Mouse (Mus musculus) hindbrain, embryonic 12.5 days (tissue): ENCODE results near the gene Gm20917. TPM values are rescaled to one million over a fixed set of nuclear protein-coding genes. Genes with fewer than 3 reads are reported as not detected.
"Not testable (repeated sequence)": the region's sequence is repeated elsewhere in the genome, so short reads cannot be mapped to it uniquely, and the experiment has no call there.

Experiments used
- ATAC-seq: fragments of 200-750 bp; cut with Nextera tagmentation; 2 replicates; pipeline ENCODE4 v1.8.0; 2017; ENCODE audit warnings: moderate TSS enrichment; ENCODE audit not compliant: low FRiP score
- H3K27ac ChIP-seq: fragments of 300-500 bp; sonication (generic); 2 replicates; pipeline ENCODE4 v1.5.1; 2016; ENCODE audit warnings: mild to moderate bottlenecking
- H3K27me3 ChIP-seq: fragments of 300-500 bp; sonication (generic); 2 replicates; pipeline ENCODE4 v1.6.1; 2016; ENCODE audit warnings: mild to moderate bottlenecking
- H3K36me3 ChIP-seq: fragments of 300-500 bp; sonication (generic); 2 replicates; pipeline ENCODE4 v1.6.1; 2016; ENCODE audit warnings: mild to moderate bottlenecking
- H3K4me1 ChIP-seq: fragments of 300-500 bp; sonication (generic); 2 replicates; pipeline ENCODE4 v1.6.1; 2016
- H3K4me2 ChIP-seq: fragments of 300-500 bp; sonication (generic); replicated peaks from 2 replicates; pipeline ENCODE4 v1.6.1; 2016; ENCODE audit warnings: mild to moderate bottlenecking
- H3K4me3 ChIP-seq: fragments of 300-500 bp; sonication (generic); 2 replicates; pipeline ENCODE4 v1.5.1; 2016; ENCODE audit warnings: mild to moderate bottlenecking
- H3K9ac ChIP-seq: fragments of 300-500 bp; sonication (generic); 2 replicates; pipeline ENCODE4 v1.6.1; 2016; ENCODE audit warnings: mild to moderate bottlenecking, moderate library complexity
- H3K9me3 ChIP-seq: fragments of 300-500 bp; sonication (generic); replicated peaks from 2 replicates; pipeline ENCODE4 v1.6.1; 2016; ENCODE audit warnings: mild to moderate bottlenecking
- whole genome bisulfite sequencing: fragments of 180-500 bp; shearing (Covaris S2); methylation state at CpG from one replicate; pipeline ENCODE4 v1.1.7; 2016; 5-methylcytosine and 5-hydroxymethylcytosine counted together
- polyA plus RNA-seq: library from polyadenylated mRNA; unstranded; fragments of >200 nt; fragmentation: Nextera tagmentation; extraction: Ambion mirVana; gene quantifications from 2 replicates; pipeline ENCODE4 v1.2.1, GENCODE M21; 2016

Gene Gm20917
- not detected in 2 replicates for polyA plus RNA-seq

DNA sequence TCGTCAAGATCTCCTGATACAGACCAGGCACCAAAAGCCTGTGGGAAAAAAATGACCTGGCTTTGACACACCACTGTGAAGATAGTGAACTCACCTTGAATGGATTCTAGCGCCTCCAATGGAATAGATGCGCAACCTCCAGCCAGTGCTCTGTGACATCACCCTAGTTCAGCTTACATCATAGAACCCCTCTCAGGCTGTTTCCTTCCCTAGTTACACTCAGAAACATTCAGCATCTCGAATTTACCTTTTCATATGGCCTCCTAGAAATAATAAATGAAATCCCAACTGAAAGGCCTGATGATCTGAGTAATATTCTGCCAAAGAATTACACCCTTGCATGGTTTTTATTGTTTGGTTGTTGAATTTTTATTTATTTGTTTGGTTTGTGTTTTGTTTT, at the start of gene Gm20917:
TSS of gene Gm20917 (minus strand) at position 101 of the 400 bp plus-strand sequence.
- not testable (repeated sequence) for H3K9me3 ChIP-seq, H3K36me3 ChIP-seq, H3K27me3 ChIP-seq, H3K4me3 ChIP-seq, H3K9ac ChIP-seq, ATAC-seq, H3K4me2 ChIP-seq, H3K4me1 ChIP-seq, H3K27ac ChIP-seq
- no CpG with 5 or more reads among the region's 4 CpGs for WGBS

Other genes starting within 250 kb of the Gm20917 start
- gene Gm20916, start 168.4 kb upstream of the Gm20917 start, polyA plus RNA-seq: not detected in 2 replicates